Mouse (Mus musculus): ENCODE data around the gene Fam71a.

Fam71a gene

GRCm38 (mm10) chr1:191164717-191165116 lies at the start of gene Fam71a:
Gene Fam71a (minus strand): TSS chr1:191164817.
- DNase-seq (ENCODE audit: low spot score in 2 of 2): no peak

GRCm38 (mm10) chr1:191211096-191211495 lies 46.5 kb upstream of the Fam71a start:
- no peak for DNase-seq (ENCODE audit: low spot score in 2 of 2)

- DNase-seq (ENCODE audit: low spot score in 2 of 2): no peak
These were observed 41.2 kb upstream of the Fam71a start for GRCm38 (mm10) chr1:191205791-191206190.

DNA sequence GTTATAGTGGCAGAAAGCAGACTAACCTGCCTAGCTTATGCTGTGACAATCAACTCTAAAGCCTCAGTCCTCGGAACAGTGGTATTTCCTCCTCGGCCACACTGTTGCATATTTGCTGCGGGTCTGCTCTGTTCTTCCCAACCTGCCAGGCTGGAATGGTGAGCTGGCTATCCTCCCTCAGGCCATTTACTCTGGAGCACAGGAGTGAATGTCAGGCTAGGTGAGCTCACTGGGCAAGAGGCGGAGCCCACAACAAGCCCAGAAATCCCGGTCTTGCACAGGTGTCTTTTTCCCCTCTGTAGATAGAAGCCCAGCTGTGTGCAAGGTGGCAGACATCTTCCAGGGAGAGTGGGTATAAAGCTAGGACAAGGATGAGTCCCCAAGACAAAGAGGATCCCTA lies 40.3 kb upstream of the Fam71a start:
- DNase-seq (ENCODE audit: low spot score in 2 of 2): no peak

GRCm38 (mm10) chr1:191203496-191203895 lies 38.9 kb upstream of the Fam71a start:
- DNase-seq (ENCODE audit: low spot score in 2 of 2): no peak

DNA sequence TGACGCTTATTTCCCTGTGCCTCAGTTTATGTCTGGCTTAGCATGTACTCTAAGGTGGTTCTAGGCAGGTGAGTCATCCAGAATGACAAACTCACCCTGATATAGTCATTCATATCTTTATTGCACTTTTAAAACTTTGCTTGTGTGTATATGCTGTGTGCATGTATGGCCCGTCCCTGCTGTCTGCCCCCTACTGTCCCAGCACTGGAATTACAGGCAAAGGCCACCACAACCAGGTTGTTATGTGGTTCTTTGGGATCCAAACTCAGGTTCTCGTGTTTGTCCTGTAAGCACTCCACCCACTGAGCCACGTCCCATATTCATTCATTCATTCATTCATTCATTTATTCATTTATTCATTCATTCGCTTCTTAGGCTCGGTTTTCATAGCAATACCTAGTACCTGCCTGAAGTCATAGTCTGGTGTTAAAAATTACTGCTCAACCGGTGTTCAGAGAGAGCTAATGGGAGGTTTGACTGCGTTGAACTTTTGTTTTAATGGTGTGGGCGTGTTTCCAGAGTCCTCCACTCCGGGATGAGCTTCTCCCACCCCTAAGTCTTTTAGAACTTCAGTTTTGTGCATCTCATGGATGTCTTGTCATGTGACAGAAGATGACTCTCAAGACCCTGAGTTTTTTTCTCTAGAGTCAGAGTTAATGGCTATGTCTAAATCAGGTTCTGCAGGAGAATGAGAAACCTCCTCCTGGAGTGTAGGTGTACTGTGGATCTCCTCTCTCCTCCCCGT lies 37.8 kb upstream of the Fam71a start:
- no peak for DNase-seq (ENCODE audit: low spot score in 2 of 2)

- peak in 1 of 2 experiments; percentile 46 for DNase-seq (ENCODE audit: low spot score in 2 of 2)
These were observed 36.4 kb upstream of the Fam71a start for GRCm38 (mm10) chr1:191200816-191201602.

DNA sequence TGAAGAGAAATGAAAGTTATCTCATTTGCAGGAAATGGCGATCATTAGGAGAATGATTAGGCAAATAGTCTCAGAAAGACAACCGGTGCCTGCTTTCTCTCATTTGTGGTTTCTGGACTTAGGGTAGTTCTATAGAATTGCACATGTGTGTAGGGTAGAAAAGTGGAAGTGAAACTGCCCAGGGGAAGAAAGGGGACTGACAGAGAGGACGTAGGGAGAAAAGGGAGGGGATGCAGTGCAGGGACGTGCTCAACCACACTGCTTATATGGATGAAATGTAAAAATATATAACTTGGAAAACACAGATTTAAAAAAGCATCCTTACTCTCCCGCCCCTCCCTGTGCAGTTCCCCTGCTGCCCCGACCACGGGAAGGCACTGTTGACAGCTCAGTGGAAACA lies 33.3 kb upstream of the Fam71a start:
- DNase-seq (ENCODE audit: low spot score in 2 of 2): peak; percentile 77 to 81

DNA sequence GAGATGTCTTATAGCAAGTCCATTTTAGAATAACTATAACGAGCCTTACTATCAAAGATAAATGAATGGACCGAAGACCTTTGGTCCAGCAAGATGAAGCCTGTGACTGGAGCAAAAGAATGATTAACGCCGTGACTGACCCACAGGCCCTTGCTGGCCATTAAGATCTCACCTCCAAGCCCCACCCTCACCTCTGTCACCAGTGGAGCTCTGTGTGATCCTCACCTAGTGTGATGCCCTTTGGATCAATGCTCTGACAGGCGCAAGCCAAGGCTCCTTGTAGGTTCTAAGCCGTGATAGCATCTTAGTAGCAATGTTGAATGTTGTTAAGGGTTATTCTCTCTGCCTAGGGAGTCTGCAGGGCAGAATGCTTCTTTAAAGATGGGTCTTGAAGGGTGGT lies 31.4 kb upstream of the Fam71a start:
- no peak for DNase-seq (ENCODE audit: low spot score in 2 of 2)

GRCm38 (mm10) chr1:191193657-191194424 lies 29.2 kb upstream of the Fam71a start:
- DNase-seq (ENCODE audit: low spot score in 2 of 2): peak; percentile 77 to 78

GRCm38 (mm10) chr1:191192751-191193150 lies 28.1 kb upstream of the Fam71a start:
- DNase-seq (ENCODE audit: low spot score in 2 of 2): no peak

GRCm38 (mm10) chr1:191192213-191192612 lies 27.6 kb upstream of the Fam71a start:
- no peak for DNase-seq (ENCODE audit: low spot score in 2 of 2)

GRCm38 (mm10) chr1:191189671-191190372 lies 25.2 kb upstream of the Fam71a start:
- no peak for DNase-seq (ENCODE audit: low spot score in 2 of 2)

- peak in 1 of 2 experiments; percentile 30 for DNase-seq (ENCODE audit: low spot score in 2 of 2)
These were observed 21.8 kb upstream of the Fam71a start for GRCm38 (mm10) chr1:191186386-191186770.

GRCm38 (mm10) chr1:191185761-191186385 lies 21.3 kb upstream of the Fam71a start:
- peak; percentile 17 to 22 for DNase-seq (ENCODE audit: low spot score in 2 of 2)

DNA sequence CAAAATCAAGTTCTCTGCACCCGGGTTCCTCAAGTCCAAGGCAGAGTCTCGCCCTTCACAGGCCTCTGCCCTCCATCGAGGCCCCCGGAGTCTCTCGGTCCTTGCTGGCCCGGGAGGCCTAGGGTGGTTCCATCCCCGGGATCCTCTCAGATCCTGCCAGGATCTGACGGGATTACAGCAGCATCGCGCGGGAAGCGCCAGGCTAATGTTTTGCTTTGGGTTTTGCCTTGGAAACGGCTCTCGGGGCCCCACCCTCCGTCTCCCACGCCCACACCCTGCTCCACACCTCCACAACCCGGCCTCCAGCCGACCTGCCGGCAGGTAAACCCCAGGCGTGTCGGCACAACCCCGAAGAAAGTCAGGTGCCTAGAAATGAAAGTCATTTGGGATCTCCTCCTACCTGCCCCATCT lies 20.2 kb upstream of the Fam71a start:
- DNase-seq (ENCODE audit: low spot score in 2 of 2): no peak

- no peak for DNase-seq (ENCODE audit: low spot score in 2 of 2)
These were observed 19.6 kb upstream of the Fam71a start for GRCm38 (mm10) chr1:191184066-191184815.

DNA sequence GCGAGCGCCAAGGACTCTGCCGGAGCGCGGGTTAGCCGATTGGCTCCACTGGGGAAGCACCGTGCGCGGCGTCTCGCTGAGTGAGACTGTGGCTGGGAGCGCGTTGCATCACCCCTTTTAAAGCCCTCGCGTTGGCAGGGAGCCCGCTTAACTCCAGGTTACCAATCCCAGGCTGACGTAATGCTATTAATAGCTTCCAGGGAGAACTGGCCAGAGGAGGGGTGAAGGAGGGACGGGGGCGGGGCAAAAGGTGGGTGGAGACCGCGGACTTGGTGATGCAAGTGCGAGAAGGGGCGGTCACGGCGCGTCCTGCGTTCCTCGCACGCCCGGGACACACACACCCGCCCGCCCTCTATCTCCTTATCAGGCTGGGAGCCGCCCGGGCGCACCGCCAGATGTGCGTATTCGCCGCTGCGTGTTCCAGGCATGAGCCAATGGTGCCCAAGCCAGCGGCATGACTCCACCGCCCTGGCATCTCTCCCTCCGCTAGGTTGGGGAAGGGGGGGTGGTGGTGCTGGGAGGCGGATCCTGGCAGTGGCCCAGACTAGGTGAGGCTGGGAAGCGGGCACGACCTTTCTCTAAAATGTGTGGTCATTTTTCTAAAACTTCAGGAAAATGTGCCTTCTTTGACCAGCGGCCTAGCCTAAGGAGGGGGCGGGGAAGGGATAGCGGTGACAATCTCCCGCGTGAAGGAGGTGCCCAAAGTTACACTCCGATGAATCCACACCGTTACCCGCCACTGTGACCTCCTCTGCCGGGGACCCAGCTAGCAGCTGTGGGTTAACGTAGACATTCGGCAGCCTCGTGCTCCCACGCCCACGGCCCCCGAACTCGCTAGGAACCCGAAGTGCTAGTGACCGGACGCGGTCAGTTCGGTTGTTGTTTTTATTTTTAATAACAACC lies 18.8 kb upstream of the Fam71a start:
- DNase-seq (ENCODE audit: low spot score in 2 of 2): peak; percentile 75 to 76

GRCm38 (mm10) chr1:191182431-191183162 lies 18.0 kb upstream of the Fam71a start:
- DNase-seq (ENCODE audit: low spot score in 2 of 2): peak in 1 of 2 experiments; percentile 27
